Mouse (Mus musculus): Measurements from ENCODE around the gene Gm45062.
A peak's percentile ranks its signal among the peaks of the same experiment; 100 is the strongest.
"Not testable (repeated sequence)": the region's sequence is repeated elsewhere in the genome, so short reads cannot be mapped to it uniquely, and the experiment has no call there.

The Gm45062 gene

GRCm38 (mm10) chr6:8312554-8312953 lies 53.3 kb downstream of the Gm45062 start:
- no peak for DNase-seq (ENCODE audit: low read depth, low spot score)

GRCm38 (mm10) chr6:8316201-8316600 lies 57.0 kb downstream of the Gm45062 start:
- no peak for DNase-seq (ENCODE audit: low read depth, low spot score)

DNA sequence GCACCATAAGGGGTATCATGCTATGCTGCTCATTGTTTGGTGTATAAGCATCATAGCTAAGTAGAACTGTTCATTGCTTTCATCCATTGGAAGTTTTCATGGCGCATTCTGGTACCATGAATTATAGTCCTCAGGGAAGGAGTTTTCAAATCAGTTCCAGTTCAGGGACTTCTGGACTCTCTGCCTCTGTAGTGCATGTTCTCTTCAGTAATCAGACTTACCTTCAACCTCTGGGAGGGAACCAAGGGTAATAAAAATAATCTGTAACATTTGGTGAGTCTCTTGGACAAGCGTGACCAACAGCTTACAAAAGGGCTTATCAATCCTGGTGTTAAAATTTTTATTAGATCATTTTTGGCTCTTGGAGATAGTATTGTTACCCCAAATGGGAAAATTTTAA lies 60.3 kb downstream of the Gm45062 start:
- no peak for DNase-seq (ENCODE audit: low read depth, low spot score)

- not testable (repeated sequence) for DNase-seq (ENCODE audit: low read depth, low spot score)
Observed at GRCm38 (mm10) chr6:8331496-8331895, 72.2 kb downstream of the Gm45062 start.

GRCm38 (mm10) chr6:8333380-8333779 lies 74.1 kb downstream of the Gm45062 start:
- no peak for DNase-seq (ENCODE audit: low read depth, low spot score)

DNA sequence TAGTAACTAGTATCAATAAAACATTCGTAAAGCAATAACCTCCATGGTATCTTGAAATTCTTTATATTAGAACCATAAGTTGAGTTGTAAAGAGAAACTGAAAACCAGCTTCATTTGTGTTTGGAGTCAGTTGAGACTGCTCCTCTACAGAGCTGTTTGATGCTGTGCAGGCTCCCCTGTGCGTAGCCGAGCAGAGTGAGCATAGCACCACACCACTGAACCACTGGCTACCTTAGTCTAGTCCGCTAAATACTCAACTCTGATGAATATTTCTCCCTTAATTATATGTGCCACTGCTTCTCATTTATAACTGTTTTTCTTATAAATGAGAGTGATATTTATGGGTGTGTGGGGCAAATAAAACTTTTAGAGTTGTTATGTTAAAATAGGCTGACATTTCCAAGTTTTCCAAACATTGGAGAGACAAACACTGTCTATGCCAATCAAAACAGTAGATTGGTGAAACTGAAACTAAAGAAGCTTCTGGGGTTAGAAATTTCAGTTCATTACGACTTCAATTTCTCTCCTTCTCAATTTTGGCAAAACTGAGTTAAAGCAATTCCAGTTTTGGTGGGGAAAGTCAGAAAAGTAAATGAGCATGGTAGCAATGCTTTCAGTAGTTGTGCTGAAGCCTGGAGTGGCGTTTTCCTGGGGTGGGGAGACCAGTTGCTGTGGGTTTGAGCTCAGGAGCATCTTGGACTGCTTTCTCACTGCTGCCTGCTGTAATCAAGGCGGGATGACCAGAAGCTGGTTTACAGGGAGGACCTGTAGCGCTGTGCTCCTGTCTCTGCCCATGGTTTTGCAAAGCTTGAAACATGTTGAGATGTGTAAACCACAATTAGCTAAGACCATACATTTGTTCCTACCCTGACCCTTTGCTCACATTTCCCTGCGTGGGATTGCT lies 77.5 kb downstream of the Gm45062 start:
- DNase-seq (ENCODE audit: low read depth, low spot score): no peak

GRCm38 (mm10) chr6:8339453-8339852 lies 80.2 kb downstream of the Gm45062 start:
- no peak for DNase-seq (ENCODE audit: low read depth, low spot score)

GRCm38 (mm10) chr6:8343271-8343670 lies 84.0 kb downstream of the Gm45062 start:
- DNase-seq (ENCODE audit: low read depth, low spot score): no peak

DNA sequence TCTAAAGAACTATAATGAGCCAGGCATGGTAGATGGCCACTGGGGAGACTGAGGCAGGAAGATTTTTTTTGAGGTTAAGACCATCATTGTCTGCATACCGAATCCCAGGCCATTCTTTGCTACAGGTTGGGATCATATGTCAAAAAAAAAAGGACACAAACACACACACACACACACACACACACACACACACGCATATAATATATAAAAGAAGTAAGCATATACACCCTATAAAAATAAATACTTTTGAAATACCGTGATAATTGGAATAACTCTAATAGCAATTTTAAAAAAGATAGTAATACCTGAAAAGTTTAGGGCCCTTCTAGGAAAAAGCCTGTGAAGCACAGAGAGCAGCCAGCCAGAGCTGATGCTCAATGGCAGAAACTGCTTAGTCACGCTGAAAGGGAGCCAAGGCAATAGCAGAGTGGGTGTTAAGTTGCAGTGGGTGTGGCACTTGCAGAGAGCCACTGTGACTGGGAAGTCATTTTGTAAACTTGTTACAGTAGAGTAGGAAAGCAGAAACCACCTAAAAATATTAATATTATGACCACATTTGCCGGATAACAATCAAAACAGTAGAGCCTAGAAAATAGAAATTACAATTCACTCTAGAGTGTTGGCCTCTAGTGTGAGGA lies 86.1 kb downstream of the Gm45062 start:
- no peak for DNase-seq (ENCODE audit: low read depth, low spot score)

DNA sequence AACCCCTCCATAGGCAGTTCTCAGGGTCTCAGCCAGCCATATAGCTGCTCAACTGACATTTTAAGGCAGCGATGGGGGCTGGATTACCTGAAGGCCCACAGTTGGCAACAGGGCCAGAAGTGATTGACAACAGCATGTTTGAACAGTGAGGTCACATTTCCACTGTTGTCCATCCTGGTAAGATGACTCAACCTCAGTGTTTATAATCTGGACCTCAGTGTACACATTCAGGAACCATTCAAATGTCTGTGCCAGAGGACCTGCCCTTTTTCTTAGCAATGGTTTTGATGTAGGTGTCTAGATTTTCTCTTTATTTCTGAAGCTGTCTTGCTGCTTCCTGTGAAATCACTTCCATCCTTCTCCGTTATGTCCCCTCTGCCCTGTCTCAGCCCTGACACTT lies 87.9 kb downstream of the Gm45062 start:
- DNase-seq (ENCODE audit: low read depth, low spot score): no peak

DNA sequence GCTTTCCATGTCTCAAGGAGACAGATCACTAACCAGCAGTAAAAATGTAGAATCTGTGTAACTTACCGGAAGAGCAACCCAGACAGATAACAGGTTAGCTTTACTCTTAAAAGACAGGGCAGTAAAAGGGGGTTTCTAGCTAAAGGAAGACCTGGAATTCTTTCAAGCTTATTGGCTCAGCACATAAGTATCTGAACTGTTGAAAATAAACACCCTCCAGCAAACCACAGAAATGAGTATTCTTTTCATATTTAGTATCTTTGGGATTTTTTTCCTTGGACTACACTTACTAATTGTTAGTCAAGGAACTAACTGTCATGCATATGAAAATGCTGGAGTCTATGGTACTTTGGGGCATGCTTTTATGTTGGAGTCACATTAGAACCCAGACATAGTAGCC lies 89.1 kb downstream of the Gm45062 start:
- DNase-seq (ENCODE audit: low read depth, low spot score): no peak

DNA sequence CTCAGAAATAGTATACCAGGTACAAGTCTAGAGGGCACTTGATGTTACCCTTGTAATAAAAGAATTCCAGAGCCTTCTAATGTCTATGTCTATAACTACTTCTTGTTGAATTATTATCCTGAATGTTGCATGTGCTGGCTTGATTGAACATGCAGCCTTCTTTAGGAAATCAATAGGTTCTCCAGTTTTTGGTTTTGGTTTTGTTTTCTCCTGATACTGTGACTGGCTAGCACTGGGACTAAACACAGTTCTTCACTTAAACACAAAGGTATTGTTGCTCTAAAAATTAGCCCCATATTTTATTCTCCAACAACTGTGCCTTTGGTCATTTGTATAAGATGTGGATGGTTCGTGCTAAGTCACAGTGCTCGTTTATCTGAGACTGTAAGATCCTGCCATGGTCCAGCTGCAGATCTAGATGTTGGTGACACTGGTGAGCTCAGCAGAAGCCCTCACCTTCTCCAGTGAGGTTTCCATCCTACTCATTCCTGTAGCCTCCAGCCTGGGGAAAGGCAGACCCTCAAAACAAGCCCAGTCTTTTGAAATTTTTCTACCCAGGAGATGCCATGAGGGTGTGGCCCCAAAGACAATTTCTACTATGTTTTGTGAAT lies 89.9 kb downstream of the Gm45062 start:
- no peak for DNase-seq (ENCODE audit: low read depth, low spot score)

GRCm38 (mm10) chr6:8351507-8351906 lies 92.3 kb downstream of the Gm45062 start:
- no peak for DNase-seq (ENCODE audit: low read depth, low spot score)

DNA sequence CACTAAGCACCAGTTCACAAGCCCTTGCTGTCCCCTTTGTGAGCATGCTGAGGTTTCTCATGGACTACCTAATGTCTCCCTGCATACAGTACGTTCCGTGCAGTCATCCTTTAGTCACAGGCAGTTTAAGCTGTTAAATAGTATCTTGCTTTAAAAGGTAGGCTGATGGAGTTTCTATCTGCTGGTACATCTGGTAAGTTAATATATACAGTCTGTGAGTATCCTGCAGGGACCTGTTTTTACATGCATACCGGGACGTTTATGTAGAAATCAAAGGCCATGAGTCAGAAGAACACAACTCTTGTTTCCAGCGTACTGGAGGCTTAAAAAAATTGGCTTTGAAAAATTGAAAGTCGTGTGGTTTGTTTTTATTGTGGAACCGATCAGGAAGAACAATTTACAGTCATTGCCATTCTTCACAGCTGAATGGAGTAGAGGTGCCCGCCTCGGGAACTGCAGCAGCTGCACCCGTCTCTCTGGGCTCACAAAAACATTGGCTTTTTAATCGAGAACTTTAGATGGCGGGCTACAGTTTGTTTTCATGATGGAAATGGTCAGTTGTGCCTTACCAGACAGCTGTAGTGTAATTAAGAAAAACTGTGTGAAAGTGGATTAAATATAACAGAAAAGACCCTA lies 93.4 kb downstream of the Gm45062 start:
- DNase-seq (ENCODE audit: low read depth, low spot score): peak; percentile 52

GRCm38 (mm10) chr6:8353461-8353860 lies 94.2 kb downstream of the Gm45062 start:
- DNase-seq (ENCODE audit: low read depth, low spot score): no peak

GRCm38 (mm10) chr6:8354846-8355245 lies 95.6 kb downstream of the Gm45062 start:
- no peak for DNase-seq (ENCODE audit: low read depth, low spot score)

DNA sequence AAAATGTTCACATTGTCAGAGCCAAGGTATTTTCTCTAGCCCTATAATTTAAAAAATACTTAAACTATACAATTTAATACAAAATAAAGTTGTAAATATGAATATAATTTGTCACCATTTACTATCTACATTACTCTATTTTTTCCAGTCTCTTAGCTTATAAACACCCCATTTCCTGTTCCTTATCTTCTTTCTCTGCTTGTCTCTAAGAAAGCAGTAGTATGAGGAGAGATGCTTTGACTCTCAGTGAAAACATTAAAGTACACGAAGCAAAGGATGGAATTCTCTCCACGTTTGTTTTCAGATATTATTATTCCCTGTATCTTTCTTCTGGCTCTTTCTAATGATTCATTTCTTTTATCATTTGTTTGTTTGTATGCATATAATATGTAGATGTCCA lies 99.0 kb downstream of the Gm45062 start:
- DNase-seq (ENCODE audit: low read depth, low spot score): no peak

DNA sequence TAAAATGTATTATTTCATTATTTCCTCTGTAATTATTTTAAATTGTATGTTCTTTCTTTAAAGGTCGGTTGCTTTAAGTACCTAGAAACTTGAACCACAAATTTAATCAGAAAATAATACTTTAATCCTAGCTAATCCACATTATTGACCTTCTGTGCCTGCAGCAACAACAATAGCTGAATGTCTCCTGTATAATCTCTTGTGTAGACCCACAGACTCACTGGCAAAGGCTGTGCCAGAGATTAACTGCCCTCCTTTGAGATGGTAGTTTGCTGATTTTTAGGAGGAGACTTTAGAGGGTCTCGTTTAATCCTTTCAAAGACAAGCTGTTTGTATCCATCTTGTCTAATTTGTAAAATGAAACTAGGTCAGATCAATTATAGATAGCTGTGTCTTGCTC lies 99.5 kb downstream of the Gm45062 start:
- DNase-seq (ENCODE audit: low read depth, low spot score): no peak

DNA sequence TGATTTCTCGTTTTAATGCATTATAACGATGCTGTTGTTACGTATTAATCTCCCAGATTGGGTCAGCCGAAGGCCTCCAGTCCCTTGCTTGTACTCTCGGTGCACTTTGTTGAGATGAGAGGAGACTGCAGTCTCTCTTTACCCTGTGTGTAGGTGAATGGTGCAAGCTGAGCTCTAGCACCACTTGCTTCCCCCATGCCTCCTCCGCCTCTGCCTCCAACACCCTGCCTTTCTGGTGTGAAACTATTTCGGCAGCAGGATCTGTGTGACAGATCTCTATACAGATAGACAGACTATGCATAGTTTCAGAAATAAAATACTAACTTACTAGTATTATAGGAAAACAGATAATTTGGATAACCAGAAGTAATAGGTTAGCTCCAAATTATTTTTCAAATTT lies 101.6 kb downstream of the Gm45062 start:
- DNase-seq (ENCODE audit: low read depth, low spot score): no peak

GRCm38 (mm10) chr6:8364033-8364756 lies 104.9 kb downstream of the Gm45062 start:
- no peak for DNase-seq (ENCODE audit: low read depth, low spot score)

DNA sequence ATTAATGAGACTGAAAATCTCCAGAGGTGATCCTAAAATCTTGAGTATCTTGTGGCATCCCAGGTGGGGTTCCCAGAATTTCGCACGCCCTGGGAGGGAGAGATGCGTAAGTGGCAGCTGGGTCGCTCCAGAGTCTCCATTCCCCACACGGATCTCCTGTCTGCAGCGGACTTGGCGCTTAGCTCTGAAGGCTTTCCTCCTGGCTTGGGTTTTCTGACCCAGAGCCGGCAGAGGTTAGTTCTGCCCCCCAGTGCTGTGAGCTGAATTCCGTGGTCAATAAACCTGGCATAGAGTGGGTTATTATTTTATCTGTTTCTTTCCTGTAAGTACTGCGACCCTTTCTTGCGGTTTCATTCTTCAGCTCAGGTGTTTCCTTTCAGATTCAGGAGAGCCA lies 105.5 kb downstream of the Gm45062 start:
- no peak for DNase-seq (ENCODE audit: low read depth, low spot score)

- DNase-seq (ENCODE audit: low read depth, low spot score): no peak
Observed at GRCm38 (mm10) chr6:8367675-8368074, 108.4 kb downstream of the Gm45062 start.

All from mesoderm, embryonic 11.5 days (tissue).